Mouse (Mus musculus) neural tube, postnatal 0 days (tissue): Measurements from ENCODE around the gene Pole4. TPM values are rescaled to one million over a fixed set of nuclear protein-coding genes. Genes with fewer than 3 reads are reported as not detected.

Experiments used
- polyA plus RNA-seq: library from polyadenylated mRNA; unstranded; fragments of >200 nt; fragmentation: Nextera tagmentation; extraction: Ambion mirVana; gene quantifications from 2 replicates; pipeline ENCODE4 v1.2.1, GENCODE M21; 2015

Gene Pole4
- 149 and 164 TPM in 2 replicates for polyA plus RNA-seq

GRCm38 (mm10) chr6:82705221-82705620, at the start of gene Pole4:
Gene Pole4 (minus strand): TSS chr6:82705365.

Other genes with a start within 250 kb of the Pole4 start
- 3.0 and 3.1 TPM in 2 replicates for gene Hk2, start 69.1 kb upstream of the Pole4 start, polyA plus RNA-seq
- gene Sema4f, start 234.4 kb upstream of the Pole4 start, polyA plus RNA-seq: 21.0 and 21.4 TPM in 2 replicates
- 0.10 TPM in 1 of 2 replicates, not detected in the other for gene M1ap, start 241.5 kb upstream of the Pole4 start, polyA plus RNA-seq